Mouse (Mus musculus) MEL (cell line): ENCODE measurements around the gene Gm37240. TPM values are rescaled to one million over a fixed set of nuclear protein-coding genes. Genes with fewer than 3 reads are reported as not detected.

ENCODE experiments used
- DNase-seq: peaks from one replicate; pipeline ENCODE4 v3.0.0; 2011; ENCODE audit warnings: low read depth, low spot score
- H3K27ac ChIP-seq: 2 replicates; pipeline ENCODE4 v1.5.1; 2012; ENCODE audit warnings: low read depth, mild to moderate bottlenecking, control low read depth, low read length, moderate library complexity; ENCODE audit not compliant: control insufficient read depth
- H3K27me3 ChIP-seq, 2 experiments: fragments of 150-350 bp in 1 of 2; sonication (generic) in 1 of 2; 2 replicates each; pipeline ENCODE4 v1.6.1; 2012; ENCODE audit warnings: low read length in 2 of 2, mild to moderate bottlenecking in 2 of 2, improper control_type of control experiment in 1 of 2, moderate library complexity in 1 of 2; ENCODE audit not compliant: insufficient read depth in 2 of 2, control insufficient read depth in 1 of 2
- H3K36me3 ChIP-seq, 2 experiments: 2 replicates each; pipeline ENCODE4 v1.6.1; 2012 to 2014; ENCODE audit warnings: low read length in 2 of 2, improper control_type of control experiment in 1 of 2, inconsistent platforms in 1 of 2, mild to moderate bottlenecking in 1 of 2; ENCODE audit not compliant: insufficient read depth in 2 of 2, control insufficient read depth in 1 of 2
- H3K4me1 ChIP-seq, 2 experiments: fragments of 150-350 bp in 1 of 2; sonication (generic) in 1 of 2; 2 replicates each; pipeline ENCODE4 v1.6.1; 2012; ENCODE audit warnings: low read length in 2 of 2, improper control_type of control experiment in 1 of 2, mild to moderate bottlenecking in 1 of 2; ENCODE audit not compliant: insufficient read depth in 2 of 2, control insufficient read depth in 1 of 2
- H3K4me3 ChIP-seq, 2 experiments: fragments of 150-350 bp in 1 of 2; sonication (generic) in 1 of 2; 2 replicates each; pipeline ENCODE4 v1.5.1; 2012; ENCODE audit warnings: low read depth in 2 of 2, low read length in 2 of 2, mild to moderate bottlenecking in 2 of 2, moderate library complexity in 2 of 2, control low read depth in 1 of 2, improper control_type of control experiment in 1 of 2; ENCODE audit not compliant: control insufficient read depth in 1 of 2, insufficient read depth in 1 of 2
- H3K79me2 ChIP-seq: 2 replicates; pipeline ENCODE4 v1.6.1; 2012; ENCODE audit warnings: mild to moderate bottlenecking, low read length, moderate library complexity; ENCODE audit not compliant: control insufficient read depth, poor library complexity, insufficient read depth
- H3K9ac ChIP-seq: 2 replicates; pipeline ENCODE4 v1.6.1; 2012; ENCODE audit warnings: low read depth, mild to moderate bottlenecking, control low read depth, low read length, moderate library complexity; ENCODE audit not compliant: control insufficient read depth, poor library complexity, severe bottlenecking
- H3K9me3 ChIP-seq: fragments of 150-350 bp; sonication (generic); replicated peaks from 2 replicates; pipeline ENCODE4 v1.6.1; 2012; ENCODE audit warnings: mild to moderate bottlenecking, low read length, improper control_type of control experiment, moderate library complexity; ENCODE audit not compliant: insufficient read depth
- BHLHE40 ChIP-seq: IDR thresholded peaks from 2 replicates; pipeline ENCODE4 v1.6.1; 2012; ENCODE audit warnings: low read depth, mild to moderate bottlenecking, inconsistent platforms, low read length, improper control_type of control experiment, borderline replicate concordance
- CHD2 ChIP-seq: IDR thresholded peaks from 2 replicates; pipeline ENCODE4 v1.6.1; 2011; ENCODE audit warnings: low read length, improper control_type of control experiment
- E2F4 ChIP-seq: IDR thresholded peaks from 2 replicates; pipeline ENCODE4 v1.6.1; 2011; ENCODE audit warnings: low read depth, low read length, improper control_type of control experiment, borderline replicate concordance
- EP300 ChIP-seq, 2 experiments: IDR thresholded peaks; 2 replicates each; pipeline ENCODE4 v1.6.1; 2011; ENCODE audit warnings: improper control_type of control experiment in 2 of 2, low read length in 2 of 2, low read depth in 1 of 2, mild to moderate bottlenecking in 1 of 2
- ETS1 ChIP-seq: IDR thresholded peaks from 2 replicates; pipeline ENCODE4 v1.6.1; 2012; ENCODE audit warnings: low read depth, mild to moderate bottlenecking, inconsistent platforms, low read length, improper control_type of control experiment, moderate library complexity
- GABPA ChIP-seq: IDR thresholded peaks from 2 replicates; pipeline ENCODE4 v1.6.1; 2012; ENCODE audit warnings: low read depth, mild to moderate bottlenecking, inconsistent platforms, low read length, improper control_type of control experiment, moderate library complexity
- GATA1 ChIP-seq: IDR thresholded peaks from 2 replicates; pipeline ENCODE4 v1.6.1; 2011; ENCODE audit warnings: low read depth, low read length, improper control_type of control experiment
- HCFC1 ChIP-seq: IDR thresholded peaks from 2 replicates; pipeline ENCODE4 v1.6.1; 2012; ENCODE audit warnings: low read depth, mild to moderate bottlenecking, inconsistent platforms, low read length, improper control_type of control experiment, moderate library complexity
- JUND ChIP-seq: IDR thresholded peaks from 2 replicates; pipeline ENCODE4 v1.6.1; 2011; ENCODE audit warnings: low read depth, mild to moderate bottlenecking, improper control_type of control experiment, low read length
- KAT2A ChIP-seq: conservative IDR thresholded peaks from 2 replicates; pipeline ENCODE4 v1.6.1; 2012; ENCODE audit warnings: low read depth, low read length, improper control_type of control experiment, inconsistent platforms
- MAFK ChIP-seq: IDR thresholded peaks from 2 replicates; pipeline ENCODE4 v1.6.1; 2011; ENCODE audit warnings: low read depth, mild to moderate bottlenecking, low read length, improper control_type of control experiment, borderline replicate concordance
- MAX ChIP-seq: IDR thresholded peaks from 2 replicates; pipeline ENCODE4 v1.6.1; 2011; ENCODE audit warnings: low read length, improper control_type of control experiment
- MAZ ChIP-seq: IDR thresholded peaks from 2 replicates; pipeline ENCODE4 v1.6.1; 2012; ENCODE audit warnings: low read depth, mild to moderate bottlenecking, inconsistent platforms, low read length, improper control_type of control experiment
- MEF2A ChIP-seq: IDR thresholded peaks from 2 replicates; pipeline ENCODE4 v1.6.1; 2014; ENCODE audit warnings: low read depth, mild to moderate bottlenecking, inconsistent platforms, low read length, improper control_type of control experiment; ENCODE audit not compliant: poor library complexity, insufficient replicate concordance, severe bottlenecking; ENCODE audit errors: extremely low read depth
- MYB ChIP-seq: IDR thresholded peaks from 2 replicates; pipeline ENCODE4 v1.6.1; 2011; ENCODE audit warnings: mild to moderate bottlenecking, low read depth, low read length, improper control_type of control experiment
- MYC ChIP-seq: IDR thresholded peaks from 2 replicates; pipeline ENCODE4 v1.6.1; 2011; ENCODE audit warnings: low read depth, mild to moderate bottlenecking, low read length, improper control_type of control experiment, moderate library complexity
- NELFE ChIP-seq: IDR thresholded peaks from 2 replicates; pipeline ENCODE4 v1.6.1; 2011; ENCODE audit warnings: low read depth, low read length, improper control_type of control experiment
- POLR2A ChIP-seq, 2 experiments: IDR thresholded peaks; 2 replicates each; pipeline ENCODE4 v1.6.1; 2011 to 2012; ENCODE audit warnings: low read length in 2 of 2, mild to moderate bottlenecking in 2 of 2, control low read depth in 1 of 2, improper control_type of control experiment in 1 of 2, low read depth in 1 of 2, moderate library complexity in 1 of 2; ENCODE audit not compliant: control insufficient read depth in 1 of 2, insufficient read depth in 1 of 2, poor library complexity in 1 of 2
- POLR2AphosphoS2 ChIP-seq: IDR thresholded peaks from 2 replicates; pipeline ENCODE4 v1.6.1; 2011; ENCODE audit warnings: low read length, improper control_type of control experiment
- POLR2AphosphoS5 ChIP-seq: IDR thresholded peaks from 2 replicates; pipeline ENCODE4 v1.6.1; 2012; ENCODE audit warnings: low read depth, borderline replicate concordance, mild to moderate bottlenecking, inconsistent platforms, low read length, moderate library complexity, mixed read lengths
- RAD21 ChIP-seq: IDR thresholded peaks from 2 replicates; pipeline ENCODE4 v1.6.1; 2011; ENCODE audit warnings: mild to moderate bottlenecking, low read depth, low read length, improper control_type of control experiment
- RCOR1 ChIP-seq: IDR thresholded peaks from 2 replicates; pipeline ENCODE4 v1.6.1; 2012; ENCODE audit warnings: low read depth, mild to moderate bottlenecking, inconsistent platforms, low read length, improper control_type of control experiment
- UBTF ChIP-seq: IDR thresholded peaks from 2 replicates; pipeline ENCODE4 v1.6.1; 2012; ENCODE audit warnings: low read depth, mild to moderate bottlenecking, inconsistent platforms, low read length, improper control_type of control experiment, moderate library complexity, borderline replicate concordance; ENCODE audit not compliant: insufficient read depth
- USF1 ChIP-seq: IDR thresholded peaks from 2 replicates; pipeline ENCODE4 v1.6.1; 2014; ENCODE audit warnings: low read depth, mild to moderate bottlenecking, inconsistent platforms, low read length, improper control_type of control experiment, moderate library complexity
- ZC3H11A ChIP-seq: IDR thresholded peaks from 2 replicates; pipeline ENCODE4 v1.6.1; 2012; ENCODE audit warnings: low read depth, mild to moderate bottlenecking, inconsistent platforms, low read length, improper control_type of control experiment
- ZKSCAN1 ChIP-seq: IDR thresholded peaks from 2 replicates; pipeline ENCODE4 v1.6.1; 2012; ENCODE audit warnings: low read depth, mild to moderate bottlenecking, inconsistent platforms, low read length, improper control_type of control experiment, moderate library complexity
- ZMIZ1 ChIP-seq: IDR thresholded peaks from 2 replicates; pipeline ENCODE4 v1.6.1; 2012; ENCODE audit warnings: low read depth, mild to moderate bottlenecking, inconsistent platforms, low read length, improper control_type of control experiment, moderate library complexity
- ZNF384 ChIP-seq: IDR thresholded peaks from 2 replicates; pipeline ENCODE4 v1.6.1; 2012; ENCODE audit warnings: low read depth, mild to moderate bottlenecking, inconsistent platforms, low read length, improper control_type of control experiment
- polyA plus RNA-seq, 2 experiments: library from polyadenylated mRNA; stranded (reverse) in 1 of 2; unstranded in 1 of 2; fragments of >175 nt in 1 of 2; fragments of >200 nt in 1 of 2; gene quantifications; 2 replicates each; pipeline versions ENCODE4 v1.2.1 to v1.2.4; 2012; ENCODE audit warnings: low replicate concordance in 2 of 2, low read depth in 1 of 2; ENCODE audit not compliant: insufficient read length in 2 of 2, insufficient read depth in 1 of 2, missing spikeins in 1 of 2
- total RNA-seq: library from RNA; depleted of rRNA; stranded (reverse); fragments of 300-350 nt; gene quantifications from 2 replicates; pipeline ENCODE4 v1.2.3, GENCODE M21; 2012

The Gm37240 gene
- total and polyA plus RNA-seq, 3 experiments, result 0.04 TPM; not detected in 2

DNA sequence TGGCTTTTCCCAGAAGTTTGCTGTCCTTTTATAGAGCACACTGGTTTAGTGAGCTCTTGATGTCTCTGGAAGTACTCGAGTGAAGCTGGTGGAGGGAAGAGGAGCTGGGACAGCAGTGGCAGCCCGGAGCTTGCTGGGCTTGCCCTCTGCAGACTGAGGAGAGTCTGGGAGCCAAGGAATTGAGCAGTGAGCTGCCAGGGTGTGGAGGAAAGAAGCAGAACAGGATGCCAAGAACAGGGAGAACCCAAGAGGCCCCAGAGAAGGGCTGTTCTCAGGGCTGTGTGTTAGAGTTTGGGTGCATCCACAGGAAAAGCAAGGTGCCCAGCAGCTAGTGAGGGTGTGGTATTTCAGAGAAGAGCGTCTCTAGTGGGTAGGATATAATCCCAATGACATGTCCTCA, 245.6 kb downstream of the Gm37240 start:
- Histone ChIP-seq H3K9ac (no peak overlapping the region), H3K79me2 (no peaks in the 10 kb centered on the region), H3K4me1 (no peaks in the 10 kb centered on the region), H3K36me3 (no peaks in the 10 kb centered on the region), H3K27ac (no peak overlapping the region), H3K27me3 (no peaks in the 10 kb centered on the region), H3K4me3 (no peak overlapping the region), H3K9me3 (no peaks in the 10 kb centered on the region)
- TF ChIP-seq POLR2A (IDR thresholded peaks at IDR 0.05; ENCODE audit: control insufficient read depth in 1 of 2, insufficient read depth in 1 of 2, low read depth in 1 of 2, low read length in 2 of 2, poor library complexity in 1 of 2), result no peak
- no peak for TF ChIP-seq POLR2AphosphoS2
- no peak for TF ChIP-seq JUND
- no peak for TF ChIP-seq E2F4
- TF ChIP-seq MEF2A, result no peak
- TF ChIP-seq MAZ, result no peak
- no peak for TF ChIP-seq MYC
- no peak for TF ChIP-seq MAX
- no peak for TF ChIP-seq ZC3H11A
- no peak for TF ChIP-seq BHLHE40
- no peak for TF ChIP-seq EP300 (IDR thresholded peaks at IDR 0.05; ENCODE audit: low read depth in 1 of 2, low read length in 2 of 2)
- no peak for TF ChIP-seq POLR2AphosphoS5
- TF ChIP-seq RAD21, result no peak
- TF ChIP-seq CHD2, result no peak
- no peak for TF ChIP-seq KAT2A
- DNase-seq, result no peak

DNA sequence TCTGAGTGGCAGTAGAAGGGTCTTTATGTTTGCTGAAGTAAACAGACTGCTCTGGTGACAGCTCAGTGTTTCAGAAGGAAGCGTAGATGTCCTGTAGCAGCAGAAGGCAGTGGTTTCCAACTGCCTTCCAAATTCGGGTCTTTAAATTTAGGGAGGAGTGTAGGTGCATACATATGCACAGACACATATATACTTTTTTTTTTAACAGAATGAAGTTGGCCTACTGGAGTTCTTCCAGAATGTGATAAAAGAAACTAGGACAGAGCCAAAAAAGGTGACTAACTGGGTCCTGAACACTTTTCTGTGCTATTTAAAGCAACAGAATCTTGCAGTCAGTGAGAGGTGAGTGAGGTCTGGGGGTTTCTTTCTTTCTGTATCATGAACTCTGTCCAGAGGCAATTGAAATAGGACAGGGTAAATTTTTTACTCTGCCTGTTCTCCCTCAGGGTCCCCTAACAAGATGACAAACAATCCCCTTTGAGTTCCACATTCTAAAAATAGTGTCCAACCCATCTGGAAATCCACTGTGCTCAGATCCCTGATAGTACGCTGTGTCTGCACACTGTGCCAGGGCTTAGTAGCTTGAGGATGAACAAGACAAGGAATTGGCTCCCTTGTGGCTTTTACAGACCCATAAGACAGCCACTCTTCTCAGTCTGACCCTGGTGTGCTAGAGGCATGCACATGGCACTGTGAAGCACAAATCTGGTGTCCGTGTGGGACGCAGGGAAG, 250.4 kb downstream of the Gm37240 start:
- TF ChIP-seq ETS1 (no peak), GABPA (no peak), POLR2AphosphoS2 (no peak), RAD21 (no peak), ZNF384 (no peak), UBTF (no peak), MYC (no peak), GATA1 (no peak), POLR2AphosphoS5 (no peak), NELFE (no peak), EP300 (IDR thresholded peaks at IDR 0.05; ENCODE audit: low read depth in 1 of 2, low read length in 2 of 2) (no peak), ZKSCAN1 (no peak), ZMIZ1 (no peak), HCFC1 (no peak), USF1 (no peak), MAFK (no peak), MYB (no peak), RCOR1 (no peak)
- no peak overlapping the region for H3K4me3 ChIP-seq
- H3K4me1 ChIP-seq, result no peaks in the 10 kb centered on the region
- no peak for DNase-seq
- no peaks in the 10 kb centered on the region for H3K9me3 ChIP-seq
- H3K27me3 ChIP-seq, result no peaks in the 10 kb centered on the region
- no peak overlapping the region for H3K27ac ChIP-seq
- no peak overlapping the region for H3K9ac ChIP-seq
- no peaks in the 10 kb centered on the region for H3K36me3 ChIP-seq
- no peaks in the 10 kb centered on the region for H3K79me2 ChIP-seq
